ENCODE assay signal across 13 mouse cellular contexts in genomic region chr16:25727957-25728506, GRCm38 (mm10). TPM values are rescaled to one million over a fixed set of nuclear protein-coding genes. Genes with fewer than 3 reads are reported as not detected.
DNase-seq lines count a peak whose midpoint lies in the region; ATAC-seq and TF ChIP-seq lines count a peak whose summit lies in the region.
"Had no signal": no experiment of that assay in that cellular context is flagged by ENCODE, and none has a peak within 500 bp of the region (broad histone marks: within the 10 kb centered on the region; RNA-seq: fewer than 3 reads in every experiment).

No protein-coding gene starts in this region.

- no peak overlapping the region for H3K27ac ChIP-seq in heart, embryonic 11.5 days (ENCODE audit: low read depth, low read length)
- H3K27ac ChIP-seq in kidney, postnatal 0 days: no peak overlapping the region
- H3K27ac ChIP-seq in forebrain, embryonic 11.5 days (ENCODE audit: low read depth, low read length): no peak overlapping the region

- no peak overlapping the region for H3K4me3 ChIP-seq in heart, embryonic 11.5 days (ENCODE audit: low read depth, low read length)
- no peak overlapping the region for H3K4me3 ChIP-seq in kidney, postnatal 0 days (replicated peaks; ENCODE audit: low read depth, low read length)
- H3K4me3 ChIP-seq in forebrain, embryonic 11.5 days (ENCODE audit: low read depth, low read length): no peak overlapping the region

- ATAC-seq in heart, embryonic 11.5 days (replicated peaks; ENCODE audit: insufficient number of reproducible peaks, low FRiP score, low TSS enrichment): no peak
- ATAC-seq in kidney, postnatal 0 days (replicated peaks; ENCODE audit: low FRiP score, low read depth): peak; percentile 66
- ATAC-seq in forebrain, embryonic 11.5 days (replicated peaks; ENCODE audit: low FRiP score): no peak
- ATAC-seq: forebrain, embryonic 14.5 days had no signal

- H3K36me3 ChIP-seq in heart, embryonic 11.5 days (ENCODE audit: control insufficient read depth, insufficient read depth, low read length): no peaks in the 10 kb centered on the region
- H3K36me3 ChIP-seq in kidney, postnatal 0 days (ENCODE audit: insufficient read depth, low read length): no peaks in the 10 kb centered on the region
- H3K36me3 ChIP-seq in forebrain, embryonic 11.5 days (ENCODE audit: control insufficient read depth, insufficient read depth, low read length): no peaks in the 10 kb centered on the region

- TF ChIP-seq CTCF in kidney, postnatal 0 days (IDR thresholded peaks at IDR 0.05; ENCODE audit: low read depth): no peak

- no peaks in the 10 kb centered on the region for H3K27me3 ChIP-seq in heart, embryonic 11.5 days (ENCODE audit: control insufficient read depth, insufficient read depth, low read length)
- H3K27me3 ChIP-seq in kidney, postnatal 0 days (ENCODE audit: insufficient read depth, low read length): no peaks in the 10 kb centered on the region
- H3K27me3 ChIP-seq in forebrain, embryonic 11.5 days (ENCODE audit: control insufficient read depth, insufficient read depth, low read length): no peaks in the 10 kb centered on the region
- H3K27me3 ChIP-seq: CH12.LX had no signal

- H3K4me1 ChIP-seq in heart, embryonic 11.5 days (ENCODE audit: control insufficient read depth, insufficient read depth, low read length): no peaks in the 10 kb centered on the region
- no peaks in the 10 kb centered on the region for H3K4me1 ChIP-seq in kidney, postnatal 0 days (replicated peaks; ENCODE audit: insufficient read depth, low read length)
- no peaks in the 10 kb centered on the region for H3K4me1 ChIP-seq in forebrain, embryonic 11.5 days (replicated peaks; ENCODE audit: control insufficient read depth, insufficient read depth, low read length)

- DNase-seq in heart, adult 8-10 months (ENCODE audit: low spot score): peak; percentile 11
- DNase-seq in heart, adult 9 months (ENCODE audit: low spot score in 2 of 2): peak; percentile 34 to 35
- DNase-seq in kidney, postnatal 0 days (ENCODE audit: low spot score): peak; percentile 83
- peak; percentile 21 to 72 for DNase-seq in lung, postnatal 4 days
- no peak for DNase-seq in spleen, postnatal 4 days (ENCODE audit: low spot score in 2 of 2)
- DNase-seq in Muller cell, postnatal 12 days (ENCODE audit: inconsistent ontology term): no peak
- no peak for DNase-seq in forebrain, embryonic 11.5 days (ENCODE audit: low spot score)
- DNase-seq: layer of hippocampus, adult 9-11 months; liver had no signal

- no peaks in the 10 kb centered on the region for H3K9me3 ChIP-seq in heart, embryonic 11.5 days (replicated peaks; ENCODE audit: control insufficient read depth, low read length)
- H3K9me3 ChIP-seq in kidney, postnatal 0 days (replicated peaks; ENCODE audit: low read length): no peaks in the 10 kb centered on the region
- no peaks in the 10 kb centered on the region for H3K9me3 ChIP-seq in forebrain, embryonic 11.5 days (ENCODE audit: control insufficient read depth, low read length)

- H3K9ac ChIP-seq in heart, embryonic 11.5 days (ENCODE audit: low read depth, low read length): no peak overlapping the region
- no peak overlapping the region for H3K9ac ChIP-seq in kidney, postnatal 0 days (ENCODE audit: low read depth, low read length)
- H3K9ac ChIP-seq in forebrain, embryonic 11.5 days (ENCODE audit: low read length): no peak overlapping the region

- H3K4me2 ChIP-seq in heart, embryonic 11.5 days: no peak overlapping the region
- no peak overlapping the region for H3K4me2 ChIP-seq in kidney, postnatal 0 days (ENCODE audit: low read length)
- no peak overlapping the region for H3K4me2 ChIP-seq in forebrain, embryonic 11.5 days (ENCODE audit: low read depth, low read length, severe bottlenecking)
- H3K4me2 ChIP-seq: midbrain, embryonic 11.5 days had no signal

- WGBS in heart, embryonic 11.5 days (ENCODE audit: insufficient replicate concordance): 59% methylated on average over 7 of the region's 7 CpGs
- 24% methylated on average over 7 of the region's 7 CpGs for WGBS in kidney, postnatal 0 days
- 74% methylated on average over 7 of the region's 7 CpGs for WGBS in forebrain, embryonic 11.5 days

RNA-seq across cellular contexts. Expression of gene Trp63, which starts 44.5 kb away (rescaled TPM):
- total RNA-seq in heart, adult 8-10 months (2022): 1 to 10 TPM in 1 of 4 experiments, under 1 TPM in 3; 0.38 to 1.2 (median 0.60) TPM
- 0.52 TPM in 2 replicates for polyA plus RNA-seq in heart, embryonic 11.5 days (2014; fragmentation: Nextera tagmentation; extraction: Ambion mirVana)
- polyA plus RNA-seq in kidney, postnatal 0 days (2015; fragmentation: Nextera tagmentation; extraction: Ambion mirVana): 1.2 and 1.3 TPM in 2 replicates
- 2.7 and 4.7 TPM in 2 replicates for polyA plus RNA-seq in forebrain, embryonic 11.5 days (2014; fragmentation: Nextera tagmentation; extraction: Ambion mirVana)

Comparison
In these comparisons a context has a peak if more than half of its experiments do, and no peak if none do; other contexts are left out.
1. DNase-seq: peak in heart, adult 8-10 months (single experiment), heart, adult 9 months (2 of 2), kidney, postnatal 0 days (single experiment) and lung, postnatal 4 days (2 of 2); none in spleen, postnatal 4 days (0 of 2), Muller cell, postnatal 12 days (single experiment) and forebrain, embryonic 11.5 days (single experiment).